Mouse (Mus musculus) adipose tissue, adult 10 weeks (tissue): ENCODE results near the gene Olfr1308. TPM values are rescaled to one million over a fixed set of nuclear protein-coding genes. Genes with fewer than 3 reads are reported as not detected.

Experiments
- polyA plus RNA-seq: library from polyadenylated mRNA; stranded (reverse); fragments of 350-450 nt; fragmentation: Illumina TruSeq; extraction: RNeasy Lipid Tissue Mini Kit (QIAGEN cat#74804); gene quantifications from one replicate; pipeline ENCODE4 v1.2.3, GENCODE M21; 2014; ENCODE audit warnings: low read depth, low replicate concordance

The Olfr1308 gene
- not detected for polyA plus RNA-seq

GRCm38 (mm10) chr2:111964844-111965243, at the start of gene Olfr1308:
Olfr1308 (minus strand) TSS chr2:111964944.

GRCm38 (mm10) chr2:112012608-112013007, 47.9 kb upstream of the Olfr1308 start, which contains the start of gene Olfr1310:
Olfr1310 (minus strand) TSS chr2:112012708.

DNA sequence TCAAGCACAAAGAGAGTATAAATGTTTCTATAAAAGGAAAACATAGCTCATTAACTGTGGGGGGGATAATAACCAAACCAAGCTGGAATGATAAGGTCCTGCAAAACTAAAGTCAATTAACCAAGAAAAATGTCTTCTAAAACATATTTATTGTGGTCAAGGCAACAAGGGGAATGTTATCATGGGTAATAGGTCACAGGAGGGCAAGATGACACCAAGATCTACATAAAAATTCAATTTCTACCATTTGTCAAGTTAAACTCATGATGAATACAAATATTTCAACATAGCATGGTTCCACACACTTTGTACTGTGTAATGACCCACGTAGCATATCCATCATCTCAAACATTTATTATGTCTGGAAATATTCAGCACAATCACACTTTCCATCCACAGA, 25.4 kb upstream of the Olfr1308 start, which contains the start of gene Olfr1309:
Gene Olfr1309 (minus strand): TSS at position 101 of the 400 bp plus-strand sequence.

DNA sequence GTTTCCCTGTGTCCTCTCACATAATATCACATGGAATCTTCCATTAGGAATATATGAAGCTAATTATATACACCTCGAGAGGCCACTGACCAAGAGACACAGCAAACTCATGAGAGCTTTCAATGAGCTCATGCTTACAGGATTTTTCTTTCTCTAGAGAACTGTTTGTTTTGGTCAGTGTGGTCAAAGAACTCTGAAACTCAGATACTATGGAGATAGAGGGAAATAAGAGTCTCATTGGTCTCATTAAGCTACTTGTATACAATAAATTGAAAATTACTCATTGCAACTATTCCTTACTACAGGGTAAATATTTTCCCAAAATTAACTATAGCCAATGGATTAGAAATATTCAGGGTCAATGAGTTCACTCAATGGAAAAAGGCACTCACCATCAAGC, 15.4 kb downstream of the Olfr1308 start, which contains the start of gene Olfr1307:
Gene Olfr1307 (minus strand): TSS at position 101 of the 400 bp plus-strand sequence.

DNA sequence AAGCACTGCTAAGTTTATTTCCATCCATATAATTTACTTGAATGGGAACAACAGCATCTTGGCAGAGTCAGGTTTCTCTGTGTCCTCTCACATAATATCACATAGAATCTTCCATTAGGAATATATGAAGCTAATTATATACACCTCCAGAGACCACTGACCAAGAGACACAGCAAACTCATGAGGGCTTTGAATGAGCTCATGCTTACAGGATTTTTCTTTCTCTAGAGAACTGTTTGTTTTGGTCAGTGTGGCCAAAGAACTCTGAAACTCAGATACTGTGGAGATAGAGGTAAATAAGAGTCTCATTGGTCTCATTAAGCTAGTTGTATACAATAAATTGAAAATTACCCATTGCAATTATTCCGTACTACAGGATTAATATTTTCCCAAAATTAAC, 48.6 kb downstream of the Olfr1308 start, which contains the start of gene Olfr1306:
Gene Olfr1306 (minus strand): TSS at position 101 of the 400 bp plus-strand sequence.

Other genes with a start within 250 kb of the Olfr1308 start
- not detected for gene Olfr1301, start 213.9 kb downstream of the Olfr1308 start, polyA plus RNA-seq
- not detected for gene Olfr1302, start 187.5 kb downstream of the Olfr1308 start, polyA plus RNA-seq
- gene Olfr1303, start 144.6 kb downstream of the Olfr1308 start, polyA plus RNA-seq, result not detected
- not detected for gene Olfr1305, start 87.8 kb downstream of the Olfr1308 start, polyA plus RNA-seq
- not detected for gene Olfr1306, start 48.7 kb downstream of the Olfr1308 start, polyA plus RNA-seq
- gene Olfr1307, start 15.5 kb downstream of the Olfr1308 start, polyA plus RNA-seq, result not detected
- gene Olfr1309, start 25.3 kb upstream of the Olfr1308 start, polyA plus RNA-seq, result not detected
- not detected for gene Olfr1310, start 47.8 kb upstream of the Olfr1308 start, polyA plus RNA-seq
- not detected for gene Olfr1311, start 59.5 kb upstream of the Olfr1308 start, polyA plus RNA-seq
- gene Olfr1312, start 85.3 kb upstream of the Olfr1308 start, polyA plus RNA-seq, result not detected
- not detected for gene Olfr1313, start 112.9 kb upstream of the Olfr1308 start, polyA plus RNA-seq
- gene Olfr1314, start 131.8 kb upstream of the Olfr1308 start, polyA plus RNA-seq, result not detected
- gene Olfr1315-ps1, start 150.5 kb upstream of the Olfr1308 start, polyA plus RNA-seq, result not detected
- not detected for gene Olfr1316, start 170.0 kb upstream of the Olfr1308 start, polyA plus RNA-seq
- not detected for gene Olfr1317, start 175.4 kb upstream of the Olfr1308 start, polyA plus RNA-seq
- not detected for gene Olfr1318, start 189.3 kb upstream of the Olfr1308 start, polyA plus RNA-seq